Mouse (Mus musculus) R1 (cell line): Measurements from ENCODE around the gene Gm765.

Source experiments
- DNase-seq: peaks from one replicate; pipeline ENCODE4 v3.0.0-alpha.2; 2018; ENCODE audit warnings: low read depth, low spot score

Gm765 gene

GRCm38 (mm10) chr6:98221970-98222369 lies 120.6 kb downstream of the Gm765 start:
- DNase-seq, result no peak

GRCm38 (mm10) chr6:98212225-98212624 lies 130.3 kb downstream of the Gm765 start:
- no peak for DNase-seq

- no peak for DNase-seq
Measured at GRCm38 (mm10) chr6:98210237-98210636, 132.3 kb downstream of the Gm765 start.

- no peak for DNase-seq
Measured at GRCm38 (mm10) chr6:98208051-98208450, 134.5 kb downstream of the Gm765 start.

- no peak for DNase-seq
Measured at GRCm38 (mm10) chr6:98198706-98199105, 143.8 kb downstream of the Gm765 start.

GRCm38 (mm10) chr6:98190745-98191442 lies 151.7 kb downstream of the Gm765 start:
- no peak for DNase-seq
